Mouse (Mus musculus) myocyte (in vitro differentiated cells): ENCODE measurements around the gene Fam222a.

Experiments used
- MAX ChIP-seq: IDR thresholded peaks from one replicate; pipeline ENCODE4 v1.6.1; 2011; ENCODE audit warnings: low read depth, mild to moderate bottlenecking, control low read depth
- POLR2A ChIP-seq: IDR thresholded peaks from one replicate; pipeline ENCODE4 v1.6.1; 2011; ENCODE audit warnings: low read depth, mild to moderate bottlenecking, control low read depth, moderate library complexity; ENCODE audit not compliant: insufficient read length
- POLR2AphosphoS2 ChIP-seq: IDR thresholded peaks from one replicate; pipeline ENCODE4 v1.6.1; 2011; ENCODE audit warnings: low read depth, control low read depth; ENCODE audit not compliant: insufficient read length
- REST ChIP-seq: IDR thresholded peaks from one replicate; pipeline ENCODE4 v1.6.1; 2011; ENCODE audit warnings: mild to moderate bottlenecking, control low read depth, moderate library complexity; ENCODE audit not compliant: insufficient read depth, insufficient read length

GRCm38 (mm10) chr5:114605981-114606380 is 38.2 kb downstream of the Fam222a start:
- TF ChIP-seq POLR2AphosphoS2: no peak
- no peak for TF ChIP-seq POLR2A
- TF ChIP-seq MAX: no peak
- no peak for TF ChIP-seq REST
